ENCODE assay signal across 15 mouse cellular contexts in genomic region chr15:84702391-84703345, GRCm38 (mm10). TPM values are rescaled to one million over a fixed set of nuclear protein-coding genes. Genes with fewer than 3 reads are reported as not detected.
DNase-seq lines count a peak whose midpoint lies in the region; ATAC-seq and TF ChIP-seq lines count a peak whose summit lies in the region.
"Had no signal": no experiment of that assay in that cellular context is flagged by ENCODE, and none has a peak within 500 bp of the region (broad histone marks: within the 10 kb centered on the region; RNA-seq: fewer than 3 reads in every experiment).

No protein-coding gene starts in this region.

- no peak for TF ChIP-seq EP300 in liver, postnatal 0 days (IDR thresholded peaks at IDR 0.05; ENCODE audit: low read depth)

- peak; percentile 35 to 39 for DNase-seq in heart, adult 9 months (ENCODE audit: low spot score in 2 of 2)
- no peak for DNase-seq in heart, adult 8-10 months (ENCODE audit: low spot score)
- DNase-seq in layer of hippocampus, adult 2 months (ENCODE audit: low spot score in 2 of 2) = no peak
- no peak for DNase-seq in layer of hippocampus, adult 9-11 months
- peak; percentile 31 to 54 for DNase-seq in gastrocnemius, adult 8-10 months (ENCODE audit: low spot score in 2 of 2)
- no peak for DNase-seq in frontal cortex, postnatal 10 days (ENCODE audit: low spot score in 2 of 2)
- no peak for DNase-seq in liver, postnatal 0 days
- DNase-seq: liver, embryonic 13.5 days had no signal

- H3K9ac ChIP-seq in liver, postnatal 0 days (replicated peaks) = no peak overlapping the region
- H3K9ac ChIP-seq: forebrain, embryonic 13.5 days; hindbrain, embryonic 15.5 days; limb, embryonic 12.5 days; liver, embryonic 13.5 days; stomach, embryonic 15.5 days had no signal

- H3K9me3 ChIP-seq in E14TG2a.4 (ENCODE audit: low read length) = no peaks in the 10 kb centered on the region
- no peaks in the 10 kb centered on the region for H3K9me3 ChIP-seq in liver, postnatal 0 days (ENCODE audit: low read length)
- H3K9me3 ChIP-seq: embryonic facial prominence, embryonic 10.5 days; forebrain, embryonic 13.5 days; hindbrain, embryonic 15.5 days; limb, embryonic 12.5 days; liver, embryonic 13.5 days; stomach, embryonic 15.5 days had no signal

- peaks cover 64% of the 10 kb centered on the region for H3K36me3 ChIP-seq in E14TG2a.4 (ENCODE audit: insufficient read depth, low read length)
- H3K36me3 ChIP-seq in liver, postnatal 0 days (replicated peaks; ENCODE audit: insufficient read depth, low read length) = 0 out of 2 replicates have a peak, but pooled peaks cover 7% of the 10 kb centered on the region

- H3K4me2 ChIP-seq in liver, postnatal 0 days (ENCODE audit: low read depth, low read length) = no peak overlapping the region
- H3K4me2 ChIP-seq: forebrain, embryonic 13.5 days; hindbrain, embryonic 15.5 days; limb, embryonic 12.5 days; liver, embryonic 13.5 days; stomach, embryonic 15.5 days had no signal

- WGBS in liver, postnatal 0 days (ENCODE audit: insufficient replicate concordance) = 86% methylated on average over 28 of the region's 29 CpGs

- no peak for ATAC-seq in liver, postnatal 0 days
- ATAC-seq: forebrain, embryonic 13.5 days; midbrain, embryonic 16.5 days had no signal

- H3K27me3 ChIP-seq in E14TG2a.4 (ENCODE audit: insufficient read depth, low read length) = no peaks in the 10 kb centered on the region
- no peaks in the 10 kb centered on the region for H3K27me3 ChIP-seq in liver, postnatal 0 days (ENCODE audit: insufficient read depth, low read length)
- H3K27me3 ChIP-seq: forebrain, embryonic 13.5 days; hindbrain, embryonic 15.5 days; limb, embryonic 12.5 days; liver, embryonic 13.5 days; stomach, embryonic 15.5 days had no signal

- no peak overlapping the region for H3K4me3 ChIP-seq in layer of hippocampus, adult 2 months
- H3K4me3 ChIP-seq in E14TG2a.4 (replicated peaks; ENCODE audit: low read length) = peak overlapping the region; percentile 39; the same call in 1 of the 2 replicates
- H3K4me3 ChIP-seq in liver, postnatal 0 days (ENCODE audit: low read depth, low read length) = no peak overlapping the region
- H3K4me3 ChIP-seq: embryonic facial prominence, embryonic 10.5 days; forebrain, embryonic 13.5 days; hindbrain, embryonic 15.5 days; limb, embryonic 12.5 days; liver, embryonic 13.5 days; stomach, embryonic 15.5 days had no signal

- peaks cover 79% of the 10 kb centered on the region for H3K4me1 ChIP-seq in E14TG2a.4 (replicated peaks; ENCODE audit: low read depth, low read length)
- 0 out of 2 replicates have a peak, but pooled peaks cover 2% of the 10 kb centered on the region for H3K4me1 ChIP-seq in liver, postnatal 0 days (ENCODE audit: insufficient read depth)
- H3K4me1 ChIP-seq: forebrain, embryonic 13.5 days; stomach, embryonic 15.5 days had no signal

- 0 out of 2 replicates have a peak overlapping the region, but pooled peaks have one; percentile 20 for H3K27ac ChIP-seq in layer of hippocampus, adult 2 months
- H3K27ac ChIP-seq in liver, postnatal 0 days (ENCODE audit: low read depth) = no peak overlapping the region
- H3K27ac ChIP-seq: embryonic facial prominence, embryonic 10.5 days; forebrain, embryonic 13.5 days; hindbrain, embryonic 15.5 days; limb, embryonic 12.5 days; liver, embryonic 13.5 days; stomach, embryonic 15.5 days had no signal

- TF ChIP-seq CTCF in layer of hippocampus, adult 2 months (conservative IDR thresholded peaks at IDR 0.05) = no peak
- no peak for TF ChIP-seq CTCF in E14TG2a.4 (conservative IDR thresholded peaks at IDR 0.05; ENCODE audit: low read length)
- no peak for TF ChIP-seq CTCF in liver, postnatal 0 days (IDR thresholded peaks at IDR 0.05; ENCODE audit: low read depth)

RNA-seq across cellular contexts. Expression of gene Arhgap8, which starts 17.2 kb away (rescaled TPM):
- 1 to 10 TPM in 2 of 4 experiments, under 1 TPM in 2; 0.83 to 1.3 (median 1.0) TPM for total RNA-seq in heart, adult 8-10 months (2022)
- total RNA-seq in layer of hippocampus, adult 2 months (2021) = under 1 TPM in 1 of 2 experiments, not detected in 1; 0.64 TPM
- under 1 TPM in 2 of 4 experiments, not detected in 2; 0.31 to 0.32 TPM for total RNA-seq in gastrocnemius, adult 8-10 months (2022)
- 0.19 and 0.58 TPM in 2 replicates for polyA plus RNA-seq in liver, postnatal 0 days (2015; fragmentation: Nextera tagmentation; extraction: Ambion mirVana)

RNA-seq across cellular contexts. Expression of gene Prr5, which starts 33.2 kb away (rescaled TPM):
- total RNA-seq in heart, adult 8-10 months (2022) = 1 to 10 TPM; 2.5 to 4.3 (median 3.1) TPM
- 10 to 100 TPM; 15.5 to 16.9 TPM for total RNA-seq in layer of hippocampus, adult 2 months (2021)
- 1 to 10 TPM; 1.1 to 3.5 (median 2.3) TPM for total RNA-seq in gastrocnemius, adult 8-10 months (2022)
- 4.3 and 5.5 TPM in 2 replicates for polyA plus RNA-seq in liver, postnatal 0 days (2015; fragmentation: Nextera tagmentation; extraction: Ambion mirVana)

Comparison
In these comparisons a context has a peak if more than half of its experiments do, and no peak if none do; other contexts are left out.
1. DNase-seq: peak in heart, adult 9 months (2 of 2) and gastrocnemius, adult 8-10 months (2 of 2); none in heart, adult 8-10 months (single experiment), layer of hippocampus, adult 2 months (0 of 2), layer of hippocampus, adult 9-11 months (single experiment), frontal cortex, postnatal 10 days (0 of 2) and liver, postnatal 0 days (single experiment).